Mouse (Mus musculus) brain, adult 2 months (tissue): ENCODE data around the gene Zdhhc19.

Experiments
- DNase-seq: peaks from one replicate; pipeline ENCODE4 v3.0.0; 2011; ENCODE audit warnings: low read depth, low spot score

The Zdhhc19 gene

GRCm38 (mm10) chr16:32513948-32514347 is 17.9 kb downstream of the Zdhhc19 start:
- DNase-seq: no peak

DNA sequence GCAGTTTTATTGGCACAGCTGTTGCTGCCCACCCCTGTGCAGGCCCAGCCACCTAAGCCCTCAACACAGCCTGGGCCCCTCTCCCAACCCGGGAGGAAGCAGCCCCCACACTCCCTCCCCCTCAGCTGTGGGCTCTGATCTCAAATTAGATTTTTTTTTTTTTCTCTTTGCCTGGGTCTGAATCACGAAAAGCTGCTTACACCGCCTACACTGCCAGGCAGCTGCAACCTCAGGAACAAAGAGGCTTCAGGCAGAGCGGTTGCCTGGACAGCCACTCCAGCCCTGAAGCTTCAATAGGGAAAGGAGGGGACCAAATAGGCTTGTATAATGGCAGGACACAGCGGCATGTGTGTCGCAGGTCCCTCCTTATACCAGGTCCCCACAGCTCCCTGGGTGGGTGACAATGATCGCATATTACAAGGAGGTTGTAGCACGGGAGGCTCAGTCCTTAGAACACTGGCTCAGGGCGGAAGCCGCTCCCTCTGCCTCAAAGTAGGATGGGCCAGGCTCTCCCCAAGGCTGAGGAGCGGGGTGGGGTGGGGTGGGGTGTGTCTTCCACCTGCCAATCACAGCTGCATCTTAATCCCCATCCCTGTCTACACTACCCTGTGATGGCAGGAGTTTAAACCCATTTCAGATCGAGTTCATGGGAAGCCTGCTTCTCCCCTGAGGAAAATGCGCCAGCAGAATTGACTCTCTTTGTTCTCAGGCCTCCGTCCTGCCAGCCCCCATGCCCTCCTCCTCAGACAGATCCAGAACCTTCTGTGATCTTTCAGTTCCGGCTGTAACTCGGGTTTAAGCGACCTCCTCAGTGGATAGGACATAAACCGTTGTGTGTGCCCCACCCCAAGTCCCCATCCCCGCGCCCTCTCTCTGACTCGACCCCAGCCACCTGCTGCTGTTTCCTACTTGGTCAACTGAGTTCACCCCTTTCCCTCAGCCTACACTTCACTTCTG is 20.2 kb downstream of the Zdhhc19 start:
- DNase-seq: peak; percentile 94

- DNase-seq: no peak
Measured at GRCm38 (mm10) chr16:32517785-32518481, 21.9 kb downstream of the Zdhhc19 start.

GRCm38 (mm10) chr16:32519656-32520371 is 23.7 kb downstream of the Zdhhc19 start:
- DNase-seq: no peak

- DNase-seq: no peak
Measured at GRCm38 (mm10) chr16:32520372-32520748, 24.3 kb downstream of the Zdhhc19 start.

DNA sequence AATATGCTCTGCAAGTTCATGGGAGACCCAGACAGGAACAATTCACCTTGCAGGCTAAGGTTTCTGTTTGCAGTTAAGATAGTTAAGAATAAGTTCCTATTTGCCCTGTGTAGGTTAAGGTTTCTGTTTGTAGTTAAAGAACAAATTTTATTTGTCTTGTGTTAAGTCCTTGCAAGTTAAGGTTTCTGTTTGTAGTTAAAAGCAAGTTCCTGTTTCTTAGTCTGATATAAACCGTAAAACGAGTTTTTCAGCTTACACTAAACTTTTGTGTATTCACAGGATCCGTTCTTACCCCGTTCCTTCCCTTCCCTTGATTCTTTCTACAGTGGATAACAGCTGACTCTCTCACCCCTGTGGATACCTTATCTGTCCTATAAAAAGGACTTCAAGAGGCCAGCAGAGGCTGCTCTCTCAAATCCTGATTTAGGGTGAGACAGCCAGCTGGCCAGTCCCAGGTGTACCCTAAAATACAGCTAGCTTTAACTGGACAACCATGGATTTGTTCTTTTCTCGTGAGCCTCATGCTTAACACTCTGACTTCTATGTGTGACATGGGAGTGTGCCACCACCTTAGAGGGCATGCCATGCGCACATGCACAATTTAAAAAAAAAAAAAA is 26.6 kb downstream of the Zdhhc19 start:
- DNase-seq: no peak

DNA sequence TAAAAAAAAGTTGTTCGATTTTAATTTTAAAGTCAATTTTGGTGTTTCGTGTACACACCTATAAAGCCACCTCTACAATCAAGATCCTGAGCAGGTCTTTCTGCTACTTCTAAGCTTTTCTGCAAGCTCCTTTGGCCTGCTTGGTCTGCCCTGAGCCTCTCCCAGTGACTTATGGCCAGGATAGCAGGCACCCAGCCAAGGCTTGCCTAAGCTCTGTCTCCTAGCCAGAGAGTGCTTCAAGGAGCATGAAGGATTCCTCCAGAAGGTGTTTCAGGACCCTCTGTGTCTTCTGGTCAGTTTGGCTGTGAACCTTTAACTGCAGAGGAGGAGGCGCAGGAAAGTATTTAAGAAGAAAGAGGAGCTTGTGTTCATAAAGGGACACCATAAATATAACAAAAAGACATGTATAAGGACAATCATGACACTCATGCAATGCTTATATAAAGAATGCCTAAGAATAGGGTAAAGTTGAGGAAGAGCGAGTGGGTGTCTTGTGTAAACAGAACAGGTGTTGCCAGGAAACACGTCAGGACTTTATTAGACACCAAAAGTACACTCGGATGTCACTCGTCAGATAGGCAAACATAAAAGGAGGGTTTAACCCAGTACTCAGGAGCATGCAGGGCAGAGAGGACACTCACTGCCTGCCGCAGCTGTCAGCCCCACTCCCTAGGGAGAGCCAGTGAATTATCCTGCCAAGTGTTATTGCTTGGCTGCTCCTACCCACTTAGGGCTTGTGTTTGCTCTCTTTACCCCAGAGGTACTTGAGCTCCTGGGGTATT is 27.6 kb downstream of the Zdhhc19 start:
- peak; percentile 53 for DNase-seq

- DNase-seq: peak; percentile 49
Measured at GRCm38 (mm10) chr16:32524244-32524615, 28.2 kb downstream of the Zdhhc19 start.

- no peak for DNase-seq
Measured at GRCm38 (mm10) chr16:32526906-32527305, 30.8 kb downstream of the Zdhhc19 start.

GRCm38 (mm10) chr16:32532878-32533826 is 37.1 kb downstream of the Zdhhc19 start:
- DNase-seq: no peak

- no peak for DNase-seq
Measured at GRCm38 (mm10) chr16:32535157-32535751, 39.2 kb downstream of the Zdhhc19 start.

GRCm38 (mm10) chr16:32537867-32538660 is 42.0 kb downstream of the Zdhhc19 start:
- DNase-seq: no peak

DNA sequence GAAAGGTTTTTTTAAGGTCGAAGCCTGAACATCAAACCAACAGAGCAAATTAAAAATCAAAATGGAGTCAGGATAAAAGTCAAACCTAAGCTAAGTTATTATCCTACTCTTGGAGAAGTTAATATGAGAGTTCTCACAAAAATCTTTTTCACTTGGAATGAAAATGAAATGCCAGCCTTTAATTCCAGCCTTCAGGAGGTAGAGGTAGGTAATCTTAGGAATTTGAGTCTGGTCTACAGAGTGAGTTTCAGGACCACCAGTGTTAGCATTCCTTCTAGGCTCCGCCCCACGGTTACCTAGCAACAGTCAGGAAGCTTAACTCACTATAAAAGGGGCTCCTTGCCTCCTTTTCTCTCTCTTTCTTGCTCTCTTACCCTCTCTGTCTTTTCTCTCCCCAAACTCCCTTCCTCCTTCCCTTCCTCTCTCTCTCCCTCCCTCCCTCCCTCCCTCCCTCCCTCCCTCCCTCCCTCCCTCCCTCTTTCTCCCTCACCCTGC is 42.7 kb downstream of the Zdhhc19 start:
- no peak for DNase-seq

- DNase-seq: no peak
Measured at GRCm38 (mm10) chr16:32541338-32542179, 45.5 kb downstream of the Zdhhc19 start.

- no peak for DNase-seq
Measured at GRCm38 (mm10) chr16:32543422-32543821, 47.4 kb downstream of the Zdhhc19 start.

DNA sequence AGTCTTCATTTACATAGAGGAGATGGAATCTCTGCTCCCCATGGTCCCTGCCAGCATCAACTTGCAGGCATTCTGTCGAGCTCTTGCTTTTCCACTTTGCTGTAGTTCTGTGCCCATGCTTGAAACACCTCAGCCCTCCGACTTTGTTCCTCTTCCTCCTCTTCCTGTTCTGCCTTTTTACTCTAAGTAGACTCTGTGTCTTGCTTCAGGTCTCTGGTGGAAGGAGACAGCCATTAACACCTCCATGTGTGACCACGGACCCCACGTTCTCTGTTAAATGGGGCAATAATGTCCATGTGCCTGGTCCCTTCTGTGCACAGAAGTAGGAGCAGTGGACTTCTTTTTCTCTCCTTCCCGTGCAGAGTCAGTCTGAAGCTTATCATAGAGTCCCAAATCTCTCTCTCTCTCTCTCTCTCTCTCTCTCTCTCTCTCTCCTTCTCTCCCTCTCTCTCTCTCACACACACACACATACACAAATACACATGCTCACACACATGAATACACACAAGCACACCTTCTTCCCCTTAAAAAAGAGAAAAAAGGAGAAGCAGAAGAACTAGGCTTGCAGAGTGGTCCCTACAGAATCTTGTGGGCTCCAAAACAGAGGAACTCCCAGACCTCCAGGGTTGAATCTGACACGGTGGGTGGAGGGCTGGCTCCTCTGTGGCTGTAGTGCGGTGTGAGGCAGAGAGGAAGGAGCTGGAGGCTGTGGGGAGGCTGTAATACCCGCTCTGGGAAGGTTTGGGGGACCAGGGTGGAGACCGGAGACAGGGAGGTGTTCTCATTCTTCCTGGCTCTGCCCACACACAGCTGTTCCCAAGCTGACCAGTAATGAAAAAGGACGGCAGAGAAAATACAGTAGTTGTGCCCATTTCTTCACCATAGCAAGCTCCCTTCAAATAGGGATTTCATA is 51.3 kb downstream of the Zdhhc19 start:
- no peak for DNase-seq
